Mouse (Mus musculus) layer of hippocampus, postnatal 14 days (tissue): ENCODE measurements around the gene Slc1a1. TPM values are rescaled to one million over a fixed set of nuclear protein-coding genes. Genes with fewer than 3 reads are reported as not detected.

Experiments used
- DNase-seq, 2 experiments: peaks; one replicate each; pipeline ENCODE4 v3.0.0; 2021 to 2022; ENCODE audit warnings: low spot score in 2 of 2, mixed read lengths in 1 of 2
- long read RNA-seq, 2 experiments: library from polyadenylated mRNA; stranded (forward); transcript quantifications; one replicate each; pipeline ENCODE4 v2.0.0; 2021
- total RNA-seq, 2 experiments: library from RNA; stranded (reverse); gene quantifications; 2 replicates each; pipeline ENCODE4 v1.2.3; 2021

Slc1a1 gene
- 100 to 1,000 TPM; 129 to 141 TPM for total RNA-seq
- long read RNA-seq, experiment 1, transcript Slc1a1-201 (12 exons, 3,800 nt): major isoform, 41 of 54 reads
- long read RNA-seq, experiment 1, partial matches to known transcripts: 10 of 54 reads
- long read RNA-seq, experiment 1, other reads (novel, unspliced or antisense): 2 of 54 reads
- long read RNA-seq, experiment 2, transcript Slc1a1-201 (12 exons, 3,800 nt): major isoform, 55 of 69 reads
- long read RNA-seq, experiment 2, partial matches to known transcripts: 3 of 69 reads
- long read RNA-seq, experiment 2, other reads (novel, unspliced or antisense): 9 of 69 reads

- peak; percentile 80 to 84 for DNase-seq
Observed at GRCm38 (mm10) chr19:28834798-28835499, at the start of gene Slc1a1. TSS of gene Slc1a1 (plus strand) at chr19:28835049.

- no peak for DNase-seq
Observed at GRCm38 (mm10) chr19:28790196-28790595, 44.7 kb upstream of the Slc1a1 start.

GRCm38 (mm10) chr19:28793307-28793706, 41.5 kb upstream of the Slc1a1 start:
- no peak for DNase-seq

- peak in 1 of 2 experiments; percentile 31 for DNase-seq
Observed at GRCm38 (mm10) chr19:28796146-28796848, 38.6 kb upstream of the Slc1a1 start.

GRCm38 (mm10) chr19:28796966-28797365, 37.9 kb upstream of the Slc1a1 start:
- DNase-seq: no peak

- no peak for DNase-seq
Observed at GRCm38 (mm10) chr19:28797611-28798010, 37.2 kb upstream of the Slc1a1 start.

GRCm38 (mm10) chr19:28800448-28800847, 34.4 kb upstream of the Slc1a1 start:
- DNase-seq: no peak

GRCm38 (mm10) chr19:28806276-28806675, 28.6 kb upstream of the Slc1a1 start:
- no peak for DNase-seq

GRCm38 (mm10) chr19:28806821-28807496, 27.9 kb upstream of the Slc1a1 start:
- DNase-seq: no peak

GRCm38 (mm10) chr19:28807497-28807871, 27.4 kb upstream of the Slc1a1 start:
- no peak for DNase-seq

- DNase-seq: no peak
Observed at GRCm38 (mm10) chr19:28818286-28818685, 16.6 kb upstream of the Slc1a1 start.

- no peak for DNase-seq
Observed at GRCm38 (mm10) chr19:28827697-28828328, 7.0 kb upstream of the Slc1a1 start.

GRCm38 (mm10) chr19:28831324-28831723, 3.5 kb upstream of the Slc1a1 start:
- no peak for DNase-seq

- DNase-seq: no peak
Observed at GRCm38 (mm10) chr19:28832605-28833004, 2.2 kb upstream of the Slc1a1 start.

- peak in 1 of 2 experiments; percentile 21 for DNase-seq
Observed at GRCm38 (mm10) chr19:28834388-28834787, 461 bp upstream of the Slc1a1 start.

- DNase-seq: no peak
Observed at GRCm38 (mm10) chr19:28835500-28835864, 633 bp downstream of the Slc1a1 start.

GRCm38 (mm10) chr19:28836116-28836515, 1.3 kb downstream of the Slc1a1 start:
- DNase-seq: no peak

- DNase-seq: no peak
Observed at GRCm38 (mm10) chr19:28836651-28837410, 2.0 kb downstream of the Slc1a1 start.

GRCm38 (mm10) chr19:28838796-28839195, 3.9 kb downstream of the Slc1a1 start:
- no peak for DNase-seq
